Comparison of ENCODE assay signal across 12 mouse cellular contexts in genomic region chr8:84790537-84790936, GRCm38 (mm10). TPM values are rescaled to one million over a fixed set of nuclear protein-coding genes. Genes with fewer than 3 reads are reported as not detected.
DNase-seq lines count a peak whose midpoint lies in the region; ATAC-seq lines count a peak whose summit lies in the region.
"Had no signal": no experiment of that assay in that cellular context is flagged by ENCODE, and none has a peak within 500 bp of the region (broad histone marks: within the 10 kb centered on the region; RNA-seq: fewer than 3 reads in every experiment).

No protein-coding gene starts in this region.

- H3K27me3 ChIP-seq in hindbrain, embryonic 14.5 days (ENCODE audit: control insufficient read depth, insufficient read depth, low read length): peaks cover 89% of the 10 kb centered on the region
- peaks cover 99% of the 10 kb centered on the region for H3K27me3 ChIP-seq in hindbrain, embryonic 12.5 days
- peaks cover 60% of the 10 kb centered on the region for H3K27me3 ChIP-seq in midbrain, embryonic 16.5 days (ENCODE audit: control insufficient read depth, insufficient read depth, low read depth, low read length)
- peaks cover 72% of the 10 kb centered on the region for H3K27me3 ChIP-seq in midbrain, embryonic 15.5 days (replicated peaks)

- WGBS in hindbrain, embryonic 14.5 days: 70% methylated on average over 2 of the region's 2 CpGs
- WGBS in hindbrain, embryonic 12.5 days: 69% methylated on average over 2 of the region's 2 CpGs
- 71% methylated on average over 2 of the region's 2 CpGs for WGBS in midbrain, embryonic 16.5 days
- 66% methylated on average over 2 of the region's 2 CpGs for WGBS in midbrain, embryonic 15.5 days

- no peak for ATAC-seq in hindbrain, embryonic 14.5 days (ENCODE audit: low FRiP score)
- no peak for ATAC-seq in hindbrain, embryonic 12.5 days (ENCODE audit: low FRiP score)
- ATAC-seq in midbrain, embryonic 16.5 days: no peak
- no peak for ATAC-seq in midbrain, embryonic 15.5 days (replicated peaks)
- ATAC-seq: inflammation-experienced regulatory T-cells, adult 6 months; midbrain, embryonic 13.5 days had no signal

- H3K4me3 ChIP-seq in hindbrain, embryonic 14.5 days (replicated peaks; ENCODE audit: low read length): no peak overlapping the region
- H3K4me3 ChIP-seq in hindbrain, embryonic 12.5 days: no peak overlapping the region
- no peak overlapping the region for H3K4me3 ChIP-seq in midbrain, embryonic 16.5 days (ENCODE audit: low read depth, low read length)
- H3K4me3 ChIP-seq in midbrain, embryonic 15.5 days: no peak overlapping the region
- H3K4me3 ChIP-seq: midbrain, embryonic 13.5 days had no signal

- peak; percentile 15 to 49 for DNase-seq in cerebellum, adult 18-20 months
- DNase-seq in cerebellum, adult 8-10 months: no peak
- no peak for DNase-seq in hindbrain, embryonic 14.5 days (ENCODE audit: low spot score)
- no peak for DNase-seq in yolk sac, embryonic 10.5 days (ENCODE audit: low spot score)
- DNase-seq in layer of hippocampus, adult 9-11 months: no peak
- DNase-seq: lung, postnatal 14 days had no signal

- peak overlapping the region; percentile 40; the same call in 1 of the 2 replicates for H3K9ac ChIP-seq in hindbrain, embryonic 14.5 days
- H3K9ac ChIP-seq in hindbrain, embryonic 12.5 days: no peak overlapping the region
- H3K9ac ChIP-seq in midbrain, embryonic 16.5 days (ENCODE audit: low read depth, low read length): no peak overlapping the region
- no peak overlapping the region for H3K9ac ChIP-seq in midbrain, embryonic 15.5 days
- H3K9ac ChIP-seq: midbrain, embryonic 13.5 days had no signal

- no peak overlapping the region for H3K27ac ChIP-seq in hindbrain, embryonic 14.5 days
- H3K27ac ChIP-seq in hindbrain, embryonic 12.5 days: no peak overlapping the region
- H3K27ac ChIP-seq in midbrain, embryonic 16.5 days (ENCODE audit: low read length): peak overlapping the region; percentile 26; the same call in 1 of the 2 replicates
- H3K27ac ChIP-seq in midbrain, embryonic 15.5 days: no peak overlapping the region
- H3K27ac ChIP-seq: midbrain, embryonic 13.5 days had no signal

- H3K4me1 ChIP-seq in hindbrain, embryonic 14.5 days (replicated peaks; ENCODE audit: control insufficient read depth, insufficient read depth, low read length): peaks cover 50% of the 10 kb centered on the region
- H3K4me1 ChIP-seq in hindbrain, embryonic 12.5 days: peaks cover 27% of the 10 kb centered on the region
- H3K4me1 ChIP-seq in midbrain, embryonic 16.5 days (ENCODE audit: control insufficient read depth, insufficient read depth, low read length): peaks cover 11% of the 10 kb centered on the region
- peaks cover 30% of the 10 kb centered on the region for H3K4me1 ChIP-seq in midbrain, embryonic 15.5 days

- no peaks in the 10 kb centered on the region for H3K36me3 ChIP-seq in hindbrain, embryonic 14.5 days (replicated peaks; ENCODE audit: control insufficient read depth, insufficient read depth)
- no peaks in the 10 kb centered on the region for H3K36me3 ChIP-seq in hindbrain, embryonic 12.5 days
- no peaks in the 10 kb centered on the region for H3K36me3 ChIP-seq in midbrain, embryonic 16.5 days (ENCODE audit: control insufficient read depth, insufficient read depth, low read length)
- H3K36me3 ChIP-seq in midbrain, embryonic 15.5 days (replicated peaks): no peaks in the 10 kb centered on the region
- H3K36me3 ChIP-seq: midbrain, embryonic 13.5 days had no signal

- H3K9me3 ChIP-seq in hindbrain, embryonic 14.5 days (ENCODE audit: control insufficient read depth, low read length): no peaks in the 10 kb centered on the region
- H3K9me3 ChIP-seq in hindbrain, embryonic 12.5 days (replicated peaks): no peaks in the 10 kb centered on the region
- no peaks in the 10 kb centered on the region for H3K9me3 ChIP-seq in midbrain, embryonic 16.5 days (replicated peaks; ENCODE audit: control insufficient read depth, low read length, poor library complexity, severe bottlenecking)
- H3K9me3 ChIP-seq in midbrain, embryonic 15.5 days: no peaks in the 10 kb centered on the region
- H3K9me3 ChIP-seq: G1E; midbrain, embryonic 13.5 days had no signal

- no peak overlapping the region for H3K4me2 ChIP-seq in hindbrain, embryonic 14.5 days (replicated peaks)
- H3K4me2 ChIP-seq in hindbrain, embryonic 12.5 days (replicated peaks): no peak overlapping the region
- no peak overlapping the region for H3K4me2 ChIP-seq in midbrain, embryonic 16.5 days (ENCODE audit: low read length)
- H3K4me2 ChIP-seq in midbrain, embryonic 15.5 days: no peak overlapping the region
- H3K4me2 ChIP-seq: midbrain, embryonic 13.5 days had no signal

RNA-seq across cellular contexts. Expression of gene Nfix, which starts 9.6 kb away (rescaled TPM):
- polyA plus RNA-seq in hindbrain, embryonic 14.5 days (2014; fragmentation: Nextera tagmentation; extraction: Ambion mirVana): 78.8 and 82.4 TPM in 2 replicates
- 11.6 and 14.2 TPM in 2 replicates for polyA plus RNA-seq in hindbrain, embryonic 12.5 days (2016; fragmentation: Nextera tagmentation; extraction: Ambion mirVana)
- polyA plus RNA-seq in midbrain, embryonic 16.5 days (2015; fragmentation: Nextera tagmentation; extraction: Ambion mirVana): 44.1 and 55.4 TPM in 2 replicates
- 48.6 and 54.0 TPM in 2 replicates for polyA plus RNA-seq in midbrain, embryonic 15.5 days (2015; fragmentation: Nextera tagmentation; extraction: Ambion mirVana)

RNA-seq across cellular contexts. Expression of gene Dand5, which starts 32.1 kb away (rescaled TPM):
- 13.5 and 14.6 TPM in 2 replicates for polyA plus RNA-seq in hindbrain, embryonic 14.5 days (2014; fragmentation: Nextera tagmentation; extraction: Ambion mirVana)
- polyA plus RNA-seq in hindbrain, embryonic 12.5 days (2016; fragmentation: Nextera tagmentation; extraction: Ambion mirVana): 6.6 and 7.1 TPM in 2 replicates
- 11.7 and 12.4 TPM in 2 replicates for polyA plus RNA-seq in midbrain, embryonic 16.5 days (2015; fragmentation: Nextera tagmentation; extraction: Ambion mirVana)
- polyA plus RNA-seq in midbrain, embryonic 15.5 days (2015; fragmentation: Nextera tagmentation; extraction: Ambion mirVana): 12.3 and 13.4 TPM in 2 replicates

RNA-seq across cellular contexts. Expression of gene Gadd45gip1, which starts 40.8 kb away (rescaled TPM):
- polyA plus RNA-seq in hindbrain, embryonic 14.5 days (2014; fragmentation: Nextera tagmentation; extraction: Ambion mirVana): 35.0 and 37.4 TPM in 2 replicates
- 35.7 and 38.6 TPM in 2 replicates for polyA plus RNA-seq in hindbrain, embryonic 12.5 days (2016; fragmentation: Nextera tagmentation; extraction: Ambion mirVana)
- polyA plus RNA-seq in midbrain, embryonic 16.5 days (2015; fragmentation: Nextera tagmentation; extraction: Ambion mirVana): 35.0 and 37.4 TPM in 2 replicates
- 35.5 and 36.1 TPM in 2 replicates for polyA plus RNA-seq in midbrain, embryonic 15.5 days (2015; fragmentation: Nextera tagmentation; extraction: Ambion mirVana)

RNA-seq across cellular contexts. Expression of gene Rad23a, which starts 49.9 kb away (rescaled TPM):
- polyA plus RNA-seq in hindbrain, embryonic 14.5 days (2014; fragmentation: Nextera tagmentation; extraction: Ambion mirVana): 75.7 and 81.1 TPM in 2 replicates
- polyA plus RNA-seq in hindbrain, embryonic 12.5 days (2016; fragmentation: Nextera tagmentation; extraction: Ambion mirVana): 88.8 and 101 TPM in 2 replicates
- 80.7 and 85.6 TPM in 2 replicates for polyA plus RNA-seq in midbrain, embryonic 16.5 days (2015; fragmentation: Nextera tagmentation; extraction: Ambion mirVana)
- 88.2 and 91.7 TPM in 2 replicates for polyA plus RNA-seq in midbrain, embryonic 15.5 days (2015; fragmentation: Nextera tagmentation; extraction: Ambion mirVana)

RNA-seq across cellular contexts. Expression of gene Calr, which starts 56.2 kb away (rescaled TPM):
- 574 and 709 TPM in 2 replicates for polyA plus RNA-seq in hindbrain, embryonic 14.5 days (2014; fragmentation: Nextera tagmentation; extraction: Ambion mirVana)
- 792 and 820 TPM in 2 replicates for polyA plus RNA-seq in hindbrain, embryonic 12.5 days (2016; fragmentation: Nextera tagmentation; extraction: Ambion mirVana)
- 662 and 691 TPM in 2 replicates for polyA plus RNA-seq in midbrain, embryonic 16.5 days (2015; fragmentation: Nextera tagmentation; extraction: Ambion mirVana)
- 669 and 673 TPM in 2 replicates for polyA plus RNA-seq in midbrain, embryonic 15.5 days (2015; fragmentation: Nextera tagmentation; extraction: Ambion mirVana)

Comparison
In these comparisons a context has a peak if more than half of its experiments do, and no peak if none do; other contexts are left out.
1. DNase-seq: peak in cerebellum, adult 18-20 months (2 of 2); none in cerebellum, adult 8-10 months (single experiment), hindbrain, embryonic 14.5 days (single experiment), yolk sac, embryonic 10.5 days (single experiment) and layer of hippocampus, adult 9-11 months (single experiment).